Mouse (Mus musculus) small intestine, adult 2 months (tissue): Measurements from ENCODE around the gene Zmiz1.

Experiments used
- CTCF ChIP-seq: fragments of 200-500 bp; IDR thresholded peaks from 2 replicates; pipeline ENCODE4 v1.5.1; 2012; ENCODE audit warnings: low read depth, mild to moderate bottlenecking, control low read depth, inconsistent platforms, low read length, moderate library complexity, mixed read lengths; ENCODE audit not compliant: insufficient replicate concordance, insufficient read length; ENCODE audit errors: extremely low read depth
- POLR2A ChIP-seq: fragments of 200-500 bp; IDR thresholded peaks from 2 replicates; pipeline ENCODE4 v1.6.1; 2012; ENCODE audit warnings: low read depth, mild to moderate bottlenecking, control low read depth, inconsistent platforms, low read length, moderate library complexity

GRCm38 (mm10) chr14:25486742-25487469, 27.9 kb downstream of the Zmiz1 start:
- no peak for TF ChIP-seq POLR2A
- no peak for TF ChIP-seq CTCF
